Mouse (Mus musculus): ENCODE results near the gene Fbxw5. TPM values are rescaled to one million over a fixed set of nuclear protein-coding genes. Genes with fewer than 3 reads are reported as not detected.

The Fbxw5 gene
- polyA plus RNA-seq, 1 experiment from 2014 or later = 129 TPM

- 94% methylated on average over 2 of the region's 2 CpGs for WGBS
- Histone ChIP-seq H3K4me3 (no peak overlapping the region), H3K4me2 (no peak overlapping the region), H3K9me3 (no peaks in the 10 kb centered on the region), H3K27ac (replicated peaks) (no peak overlapping the region), H3K27me3 (no peaks in the 10 kb centered on the region), H3K9ac (no peak overlapping the region), H3K4me1 (replicated peaks) (peaks cover 28% of the 10 kb centered on the region), H3K36me3 (no peaks in the 10 kb centered on the region)
- no peak for ATAC-seq (ENCODE audit: low read depth)
Measured at GRCm38 (mm10) chr2:25465256-25465655, 35.3 kb upstream of the Fbxw5 start.

- no peaks in the 10 kb centered on the region for H3K27me3 ChIP-seq
- no peak overlapping the region for H3K9ac ChIP-seq
- no peaks in the 10 kb centered on the region for H3K36me3 ChIP-seq
- no peak for ATAC-seq (ENCODE audit: low read depth)
- WGBS = 58% methylated on average over 10 of the region's 10 CpGs
- no peak overlapping the region for H3K27ac ChIP-seq (replicated peaks)
- H3K4me3 ChIP-seq = no peak overlapping the region
- H3K4me2 ChIP-seq = no peak overlapping the region
- H3K9me3 ChIP-seq = no peaks in the 10 kb centered on the region
- H3K4me1 ChIP-seq (replicated peaks) = peaks cover 26% of the 10 kb centered on the region
Measured at GRCm38 (mm10) chr2:25465816-25466635, 34.5 kb upstream of the Fbxw5 start.

GRCm38 (mm10) chr2:25467606-25468303 lies 32.8 kb upstream of the Fbxw5 start:
- Histone ChIP-seq H3K4me1 (replicated peaks) (peaks cover 16% of the 10 kb centered on the region), H3K27ac (replicated peaks) (no peak overlapping the region), H3K4me3 (no peak overlapping the region), H3K27me3 (no peaks in the 10 kb centered on the region), H3K36me3 (no peaks in the 10 kb centered on the region), H3K9me3 (no peaks in the 10 kb centered on the region), H3K4me2 (no peak overlapping the region), H3K9ac (no peak overlapping the region)
- 83% methylated on average over 14 of the region's 14 CpGs for WGBS
- no peak for ATAC-seq (ENCODE audit: low read depth)

- Histone ChIP-seq H3K9ac (no peak overlapping the region), H3K27ac (replicated peaks) (peak overlapping the region; percentile 74), H3K4me3 (no peak overlapping the region), H3K36me3 (no peaks in the 10 kb centered on the region), H3K9me3 (no peaks in the 10 kb centered on the region), H3K4me2 (no peak overlapping the region), H3K27me3 (no peaks in the 10 kb centered on the region), H3K4me1 (replicated peaks) (peaks cover 16% of the 10 kb centered on the region)
- ATAC-seq (ENCODE audit: low read depth) = peak; percentile 68
- 65% methylated on average over 10 of the region's 10 CpGs for WGBS
Measured at GRCm38 (mm10) chr2:25468962-25469915, 31.3 kb upstream of the Fbxw5 start.

- peak within 1 kb of the TSS; percentile 74 for H3K27ac ChIP-seq (replicated peaks)
Measured at GRCm38 (mm10) chr2:25469969-25470368, 30.6 kb upstream of the Fbxw5 start, which contains the start of gene Ptgds. Ptgds (minus strand) TSS chr2:25470046.

GRCm38 (mm10) chr2:25472550-25472949 lies 28.0 kb upstream of the Fbxw5 start:
- H3K9me3 ChIP-seq = no peaks in the 10 kb centered on the region
- H3K27ac ChIP-seq (replicated peaks) = no peak overlapping the region
- H3K9ac ChIP-seq = no peak overlapping the region
- 88% methylated on average over 2 of the region's 2 CpGs for WGBS
- no peak for ATAC-seq (ENCODE audit: low read depth)
- H3K36me3 ChIP-seq = no peaks in the 10 kb centered on the region
- no peak overlapping the region for H3K4me3 ChIP-seq
- no peak overlapping the region for H3K4me2 ChIP-seq
- peaks cover 16% of the 10 kb centered on the region for H3K4me1 ChIP-seq (replicated peaks)
- H3K27me3 ChIP-seq = no peaks in the 10 kb centered on the region

More at GRCm38 (mm10) chr2:25469969-25470368, 30.6 kb upstream of the Fbxw5 start, which contains the start of gene Ptgds:
- H3K36me3 ChIP-seq = no peaks in the 10 kb centered on the region
- H3K27me3 ChIP-seq = no peaks in the 10 kb centered on the region
- H3K4me1 ChIP-seq (replicated peaks) = peaks cover 16% of the 10 kb centered on the region
- H3K9me3 ChIP-seq = no peaks in the 10 kb centered on the region
- ATAC-seq (ENCODE audit: low read depth) = no peak; the same call in 1 of the 2 replicates
- H3K4me3 ChIP-seq = no peak within 1 kb of the TSS
- H3K9ac ChIP-seq = no peak within 1 kb of the TSS
- no peak within 1 kb of the TSS for H3K4me2 ChIP-seq
- 67% methylated on average over 6 of the region's 6 CpGs for WGBS

- ATAC-seq (ENCODE audit: low read depth) = no peak
- WGBS = 86% methylated on average over 8 of the region's 8 CpGs
- H3K36me3 ChIP-seq = no peaks in the 10 kb centered on the region
- no peaks in the 10 kb centered on the region for H3K9me3 ChIP-seq
- no peak overlapping the region for H3K4me3 ChIP-seq
- H3K4me2 ChIP-seq = no peak overlapping the region
- H3K27ac ChIP-seq (replicated peaks) = no peak overlapping the region
- H3K4me1 ChIP-seq (replicated peaks) = no peaks in the 10 kb centered on the region
- H3K27me3 ChIP-seq = no peaks in the 10 kb centered on the region
- H3K9ac ChIP-seq = no peak overlapping the region
Measured at GRCm38 (mm10) chr2:25477541-25477940, 23.0 kb upstream of the Fbxw5 start.

GRCm38 (mm10) chr2:25477967-25478675 lies 22.4 kb upstream of the Fbxw5 start:
- Histone ChIP-seq H3K27me3 (no peaks in the 10 kb centered on the region), H3K9me3 (no peaks in the 10 kb centered on the region), H3K36me3 (no peaks in the 10 kb centered on the region), H3K9ac (no peak overlapping the region), H3K27ac (replicated peaks) (no peak overlapping the region), H3K4me2 (no peak overlapping the region), H3K4me3 (no peak overlapping the region), H3K4me1 (replicated peaks) (no peaks in the 10 kb centered on the region)
- WGBS = 97% methylated on average over 3 of the region's 3 CpGs
- no peak for ATAC-seq (ENCODE audit: low read depth)

- H3K36me3 ChIP-seq = no peaks in the 10 kb centered on the region
- H3K27ac ChIP-seq (replicated peaks) = no peak overlapping the region
- ATAC-seq (ENCODE audit: low read depth) = no peak
- no peaks in the 10 kb centered on the region for H3K27me3 ChIP-seq
- no peaks in the 10 kb centered on the region for H3K4me1 ChIP-seq (replicated peaks)
- no peak overlapping the region for H3K4me2 ChIP-seq
- no peak overlapping the region for H3K9ac ChIP-seq
- H3K9me3 ChIP-seq = no peaks in the 10 kb centered on the region
- WGBS = 74% methylated on average over 10 of the region's 10 CpGs
- no peak overlapping the region for H3K4me3 ChIP-seq
Measured at GRCm38 (mm10) chr2:25479551-25480311, 20.8 kb upstream of the Fbxw5 start.

- no peaks in the 10 kb centered on the region for H3K27me3 ChIP-seq
- whole genome bisulfite sequencing = 100% methylated on average over 1 of the region's 1 CpGs
- H3K4me1 ChIP-seq (replicated peaks) = no peaks in the 10 kb centered on the region
- H3K9ac ChIP-seq = no peak overlapping the region
- no peak overlapping the region for H3K27ac ChIP-seq (replicated peaks)
- no peak overlapping the region for H3K4me3 ChIP-seq
- ATAC-seq (ENCODE audit: low read depth) = no peak
- no peaks in the 10 kb centered on the region for H3K9me3 ChIP-seq
- H3K4me2 ChIP-seq = no peak overlapping the region
- H3K36me3 ChIP-seq = no peaks in the 10 kb centered on the region
Measured at GRCm38 (mm10) chr2:25480541-25480940, 20.0 kb upstream of the Fbxw5 start.

- Histone ChIP-seq H3K4me2 (no peak overlapping the region), H3K27ac (replicated peaks) (no peak overlapping the region), H3K27me3 (no peaks in the 10 kb centered on the region), H3K4me1 (replicated peaks) (no peaks in the 10 kb centered on the region), H3K4me3 (no peak overlapping the region), H3K36me3 (no peaks in the 10 kb centered on the region), H3K9ac (no peak overlapping the region), H3K9me3 (no peaks in the 10 kb centered on the region)
- no peak for ATAC-seq (ENCODE audit: low read depth)
- WGBS = 26% methylated on average over 7 of the region's 7 CpGs
Measured at GRCm38 (mm10) chr2:25482969-25483368, 17.6 kb upstream of the Fbxw5 start.

Measured in neural tube, embryonic 13.5 days (tissue).